Mouse (Mus musculus): Measurements from ENCODE around the gene Cdh26. TPM values are rescaled to one million over a fixed set of nuclear protein-coding genes. Genes with fewer than 3 reads are reported as not detected.
A peak's percentile ranks its signal among the peaks of the same experiment; 100 is the strongest.

Gene Cdh26
- polyA plus RNA-seq, 1 experiment = 0.13 TPM

GRCm38 (mm10) chr2:178413481-178414260, 16.7 kb upstream of the Cdh26 start:
- no peaks in the 10 kb centered on the region; the same call in 1 of the 2 replicates for H3K27me3 ChIP-seq (ENCODE audit: control insufficient read depth, insufficient read depth, low read length)
- 0 out of 2 replicates have a peak, but pooled peaks cover 4% of the 10 kb centered on the region for H3K4me1 ChIP-seq (replicated peaks; ENCODE audit: control insufficient read depth, insufficient read depth, low read length)
- H3K36me3 ChIP-seq (ENCODE audit: control insufficient read depth, insufficient read depth, low read length) = no peaks in the 10 kb centered on the region
- H3K27ac ChIP-seq (ENCODE audit: control insufficient read depth, insufficient read depth, low read length) = no peak overlapping the region
- no peak for DNase-seq
- peak overlapping the region; percentile 26 for H3K4me3 ChIP-seq (ENCODE audit: control insufficient read depth, insufficient read depth, low read length)
- TF ChIP-seq CTCF (IDR thresholded peaks at IDR 0.05; ENCODE audit: borderline replicate concordance, control insufficient read depth, extremely low read depth, insufficient read depth, low read length, poor library complexity) = no peak
- TF ChIP-seq POLR2A (IDR thresholded peaks at IDR 0.05; ENCODE audit: control insufficient read depth, extremely low read depth, insufficient read depth, low read length, poor library complexity) = no peak
- WGBS = 26% methylated on average over 75 of the region's 75 CpGs

GRCm38 (mm10) chr2:178414261-178415149, 15.8 kb upstream of the Cdh26 start, which contains the start of the genes Ppp1r3d and Fam217b:
TSS of gene Ppp1r3d (minus strand) at chr2:178414472.
TSS of gene Fam217b (plus strand) at chr2:178414524.
- DNase-seq = no peak
- Histone ChIP-seq H3K27me3 (ENCODE audit: control insufficient read depth, insufficient read depth, low read length) (no peaks in the 10 kb centered on the region; the same call in 1 of the 2 replicates), H3K4me3 (ENCODE audit: control insufficient read depth, insufficient read depth, low read length) (peak within 1 kb of the TSS; percentile 37), H3K4me1 (replicated peaks; ENCODE audit: control insufficient read depth, insufficient read depth, low read length) (0 out of 2 replicates have a peak, but pooled peaks cover 4% of the 10 kb centered on the region), H3K27ac (ENCODE audit: control insufficient read depth, insufficient read depth, low read length) (no peak within 1 kb of the TSS), H3K36me3 (ENCODE audit: control insufficient read depth, insufficient read depth, low read length) (no peaks in the 10 kb centered on the region)
- WGBS = 3% methylated on average over 66 of the region's 74 CpGs
- TF ChIP-seq CTCF (IDR thresholded peaks at IDR 0.05; ENCODE audit: borderline replicate concordance, control insufficient read depth, extremely low read depth, insufficient read depth, low read length, poor library complexity) = no peak

- Histone ChIP-seq H3K4me3 (ENCODE audit: control insufficient read depth, insufficient read depth, low read length) (no peak overlapping the region), H3K36me3 (ENCODE audit: control insufficient read depth, insufficient read depth, low read length) (no peaks in the 10 kb centered on the region), H3K27me3 (ENCODE audit: control insufficient read depth, insufficient read depth, low read length) (no peaks in the 10 kb centered on the region; the same call in 1 of the 2 replicates), H3K27ac (ENCODE audit: control insufficient read depth, insufficient read depth, low read length) (no peak overlapping the region), H3K4me1 (replicated peaks; ENCODE audit: control insufficient read depth, insufficient read depth, low read length) (0 out of 2 replicates have a peak, but pooled peaks cover 4% of the 10 kb centered on the region)
- TF ChIP-seq POLR2A (IDR thresholded peaks at IDR 0.05; ENCODE audit: control insufficient read depth, extremely low read depth, insufficient read depth, low read length, poor library complexity) (no peak), CTCF (IDR thresholded peaks at IDR 0.05; ENCODE audit: borderline replicate concordance, control insufficient read depth, extremely low read depth, insufficient read depth, low read length, poor library complexity) (no peak)
- 46% methylated on average over 3 of the region's 3 CpGs for WGBS
- no peak for DNase-seq
Measured at GRCm38 (mm10) chr2:178415150-178415448, 15.2 kb upstream of the Cdh26 start.

DNA sequence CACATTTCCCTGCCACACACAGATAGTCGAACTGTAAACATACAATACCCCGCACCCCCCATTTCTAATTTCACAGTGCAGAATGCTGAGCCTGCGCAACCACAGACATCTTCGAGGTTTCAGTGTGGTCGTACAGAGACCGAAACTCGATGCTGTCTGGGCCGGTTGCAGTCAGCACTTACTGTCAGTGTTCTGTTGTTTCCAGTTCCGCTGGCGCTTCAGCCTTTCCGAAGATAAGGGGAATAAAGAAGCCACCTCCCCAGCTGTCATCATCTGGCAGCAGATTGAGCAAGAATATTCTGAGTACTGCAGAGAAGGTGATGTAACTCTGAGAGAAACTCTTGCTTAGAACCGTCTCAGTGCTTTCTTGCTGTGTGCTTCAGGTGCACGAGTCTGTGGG, 13.9 kb upstream of the Cdh26 start:
- Histone ChIP-seq H3K36me3 (ENCODE audit: control insufficient read depth, insufficient read depth, low read length) (no peaks in the 10 kb centered on the region), H3K4me3 (ENCODE audit: control insufficient read depth, insufficient read depth, low read length) (no peak overlapping the region), H3K4me1 (replicated peaks; ENCODE audit: control insufficient read depth, insufficient read depth, low read length) (0 out of 2 replicates have a peak, but pooled peaks cover 4% of the 10 kb centered on the region), H3K27ac (ENCODE audit: control insufficient read depth, insufficient read depth, low read length) (no peak overlapping the region), H3K27me3 (ENCODE audit: control insufficient read depth, insufficient read depth, low read length) (no peaks in the 10 kb centered on the region; the same call in 1 of the 2 replicates)
- TF ChIP-seq POLR2A (IDR thresholded peaks at IDR 0.05; ENCODE audit: control insufficient read depth, extremely low read depth, insufficient read depth, low read length, poor library complexity) (no peak), CTCF (IDR thresholded peaks at IDR 0.05; ENCODE audit: borderline replicate concordance, control insufficient read depth, extremely low read depth, insufficient read depth, low read length, poor library complexity) (no peak)
- DNase-seq = no peak
- 41% methylated on average over 13 of the region's 13 CpGs for WGBS

DNA sequence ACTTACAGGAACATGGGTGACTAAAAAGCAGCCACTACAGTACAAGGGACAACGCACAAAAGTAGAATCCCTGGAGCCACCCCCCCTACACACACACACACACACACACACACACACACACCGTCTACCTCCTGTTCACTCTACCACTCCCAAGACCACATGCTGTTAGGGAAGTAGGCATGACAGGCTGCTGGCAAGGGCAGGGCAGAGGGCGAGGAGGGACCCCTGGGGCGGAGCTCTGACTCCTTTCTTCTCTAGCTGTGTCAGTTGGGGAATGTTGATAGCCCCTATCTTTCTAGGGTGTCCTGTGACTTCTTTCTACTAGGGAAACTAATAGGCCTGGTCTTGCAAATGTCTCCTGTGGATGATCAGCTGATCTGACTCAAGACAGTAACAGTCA, 13.4 kb upstream of the Cdh26 start:
- H3K36me3 ChIP-seq (ENCODE audit: control insufficient read depth, insufficient read depth, low read length) = no peaks in the 10 kb centered on the region
- no peaks in the 10 kb centered on the region; the same call in 1 of the 2 replicates for H3K27me3 ChIP-seq (ENCODE audit: control insufficient read depth, insufficient read depth, low read length)
- TF ChIP-seq CTCF (IDR thresholded peaks at IDR 0.05; ENCODE audit: borderline replicate concordance, control insufficient read depth, extremely low read depth, insufficient read depth, low read length, poor library complexity) (no peak), POLR2A (IDR thresholded peaks at IDR 0.05; ENCODE audit: control insufficient read depth, extremely low read depth, insufficient read depth, low read length, poor library complexity) (no peak)
- DNase-seq = no peak
- 0 out of 2 replicates have a peak, but pooled peaks cover 4% of the 10 kb centered on the region for H3K4me1 ChIP-seq (replicated peaks; ENCODE audit: control insufficient read depth, insufficient read depth, low read length)
- no peak overlapping the region for H3K4me3 ChIP-seq (ENCODE audit: control insufficient read depth, insufficient read depth, low read length)
- no peak overlapping the region for H3K27ac ChIP-seq (ENCODE audit: control insufficient read depth, insufficient read depth, low read length)
- WGBS = 73% methylated on average over 4 of the region's 4 CpGs

GRCm38 (mm10) chr2:178420576-178420975, 9.8 kb upstream of the Cdh26 start:
- no peaks in the 10 kb centered on the region for H3K36me3 ChIP-seq (ENCODE audit: control insufficient read depth, insufficient read depth, low read length)
- no peak overlapping the region for H3K4me3 ChIP-seq (ENCODE audit: control insufficient read depth, insufficient read depth, low read length)
- DNase-seq = no peak
- H3K27ac ChIP-seq (ENCODE audit: control insufficient read depth, insufficient read depth, low read length) = no peak overlapping the region
- no peaks in the 10 kb centered on the region for H3K27me3 ChIP-seq (ENCODE audit: control insufficient read depth, insufficient read depth, low read length)
- 96% methylated on average over 9 of the region's 9 CpGs for WGBS
- TF ChIP-seq CTCF (IDR thresholded peaks at IDR 0.05; ENCODE audit: borderline replicate concordance, control insufficient read depth, extremely low read depth, insufficient read depth, low read length, poor library complexity) (no peak), POLR2A (IDR thresholded peaks at IDR 0.05; ENCODE audit: control insufficient read depth, extremely low read depth, insufficient read depth, low read length, poor library complexity) (no peak)
- H3K4me1 ChIP-seq (replicated peaks; ENCODE audit: control insufficient read depth, insufficient read depth, low read length) = no peaks in the 10 kb centered on the region

Data from thymus, adult 2 months (tissue).